Mouse (Mus musculus): ENCODE measurements at regions not wholly inside any gene's neighbourhood (a gene's known extent, or its start where the extent isn't known, plus 50 kb on each side); places are given as distances from the start of the nearest gene placed in this dataset.

GRCm38 (mm10) chr9:32923925-32924324, 287.9 kb downstream of the Ets1 start:
- Histone ChIP-seq H3K9me3 (replicated peaks) (no peaks in the 10 kb centered on the region), H3K36me3 (replicated peaks) (no peaks in the 10 kb centered on the region), H3K4me1 (ENCODE audit: insufficient read depth, low read depth, low read length) (no peaks in the 10 kb centered on the region), H3K4me3 (ENCODE audit: low read depth, low read length) (no peak overlapping the region), H3K27me3 (ENCODE audit: insufficient read depth, low read length) (no peaks in the 10 kb centered on the region)
- DNase-seq (ENCODE audit: low spot score) (no peak), ATAC-seq (ENCODE audit: extremely low read depth, insufficient number of reproducible peaks, low FRiP score, poor library complexity, severe bottlenecking) (no peak)
- TF ChIP-seq TAL1 (conservative IDR thresholded peaks at IDR 0.05; ENCODE audit: low read depth, low read length), result no peak
- no peak for TF ChIP-seq POLR2AphosphoS5 (IDR thresholded peaks at IDR 0.05; ENCODE audit: insufficient replicate concordance, low read depth, low read length)
- no peak for TF ChIP-seq GATA1 (IDR thresholded peaks at IDR 0.05; ENCODE audit: borderline replicate concordance, low read length)
- TF ChIP-seq GATA2 (IDR thresholded peaks at IDR 0.05; ENCODE audit: borderline replicate concordance, low read depth, low read length), result no peak
- no peak for TF ChIP-seq CTCF (IDR thresholded peaks at IDR 0.05; ENCODE audit: low read depth, low read length)

GRCm38 (mm10) chr9:32924333-32924886, 288.4 kb downstream of the Ets1 start:
- DNase-seq (ENCODE audit: low spot score) (no peak), ATAC-seq (ENCODE audit: extremely low read depth, insufficient number of reproducible peaks, low FRiP score, poor library complexity, severe bottlenecking) (no peak)
- H3K9me3 ChIP-seq (replicated peaks), result no peaks in the 10 kb centered on the region
- no peak for TF ChIP-seq POLR2AphosphoS5 (IDR thresholded peaks at IDR 0.05; ENCODE audit: insufficient replicate concordance, low read depth, low read length)
- no peaks in the 10 kb centered on the region for H3K36me3 ChIP-seq (replicated peaks)
- no peak overlapping the region for H3K4me3 ChIP-seq (ENCODE audit: low read depth, low read length)
- H3K27me3 ChIP-seq (ENCODE audit: insufficient read depth, low read length), result no peaks in the 10 kb centered on the region
- H3K4me1 ChIP-seq (ENCODE audit: insufficient read depth, low read depth, low read length), result no peaks in the 10 kb centered on the region

GRCm38 (mm10) chr9:32925036-32925435, 289.0 kb downstream of the Ets1 start:
- H3K9me3 ChIP-seq (replicated peaks), result no peaks in the 10 kb centered on the region
- no peak overlapping the region for H3K4me3 ChIP-seq (ENCODE audit: low read depth, low read length)
- ATAC-seq (ENCODE audit: extremely low read depth, insufficient number of reproducible peaks, low FRiP score, poor library complexity, severe bottlenecking), result no peak
- no peaks in the 10 kb centered on the region for H3K27me3 ChIP-seq (ENCODE audit: insufficient read depth, low read length)
- H3K36me3 ChIP-seq (replicated peaks), result no peaks in the 10 kb centered on the region
- DNase-seq (ENCODE audit: low spot score), result no peak
- no peaks in the 10 kb centered on the region for H3K4me1 ChIP-seq (ENCODE audit: insufficient read depth, low read depth, low read length)
- no peak for TF ChIP-seq CTCF (IDR thresholded peaks at IDR 0.05; ENCODE audit: low read depth, low read length)
- no peak for TF ChIP-seq TAL1 (conservative IDR thresholded peaks at IDR 0.05; ENCODE audit: low read depth, low read length)
- no peak for TF ChIP-seq POLR2AphosphoS5 (IDR thresholded peaks at IDR 0.05; ENCODE audit: insufficient replicate concordance, low read depth, low read length)
- no peak for TF ChIP-seq GATA1 (IDR thresholded peaks at IDR 0.05; ENCODE audit: borderline replicate concordance, low read length)
- no peak for TF ChIP-seq GATA2 (IDR thresholded peaks at IDR 0.05; ENCODE audit: borderline replicate concordance, low read depth, low read length)

- no peaks in the 10 kb centered on the region for H3K27me3 ChIP-seq (ENCODE audit: insufficient read depth, low read length)
- no peaks in the 10 kb centered on the region for H3K4me1 ChIP-seq (ENCODE audit: insufficient read depth, low read depth, low read length)
- DNase-seq (ENCODE audit: low spot score), result no peak
- no peaks in the 10 kb centered on the region for H3K36me3 ChIP-seq (replicated peaks)
- H3K4me3 ChIP-seq (ENCODE audit: low read depth, low read length), result no peak overlapping the region
- no peak for ATAC-seq (ENCODE audit: extremely low read depth, insufficient number of reproducible peaks, low FRiP score, poor library complexity, severe bottlenecking)
- H3K9me3 ChIP-seq (replicated peaks), result no peaks in the 10 kb centered on the region
- TF ChIP-seq GATA1 (IDR thresholded peaks at IDR 0.05; ENCODE audit: borderline replicate concordance, low read length), result no peak
- TF ChIP-seq GATA2 (IDR thresholded peaks at IDR 0.05; ENCODE audit: borderline replicate concordance, low read depth, low read length), result no peak
- no peak for TF ChIP-seq POLR2AphosphoS5 (IDR thresholded peaks at IDR 0.05; ENCODE audit: insufficient replicate concordance, low read depth, low read length)
- TF ChIP-seq TAL1 (conservative IDR thresholded peaks at IDR 0.05; ENCODE audit: low read depth, low read length), result no peak
- TF ChIP-seq CTCF (IDR thresholded peaks at IDR 0.05; ENCODE audit: low read depth, low read length), result no peak
These were observed 289.9 kb downstream of the Ets1 start for GRCm38 (mm10) chr9:32925720-32926595.

- no peak for DNase-seq (ENCODE audit: low spot score)
- no peaks in the 10 kb centered on the region for H3K36me3 ChIP-seq (replicated peaks)
- no peak for ATAC-seq (ENCODE audit: extremely low read depth, insufficient number of reproducible peaks, low FRiP score, poor library complexity, severe bottlenecking)
- TF ChIP-seq TAL1 (conservative IDR thresholded peaks at IDR 0.05; ENCODE audit: low read depth, low read length), result no peak
- TF ChIP-seq POLR2AphosphoS5 (IDR thresholded peaks at IDR 0.05; ENCODE audit: insufficient replicate concordance, low read depth, low read length), result no peak
- TF ChIP-seq GATA2 (IDR thresholded peaks at IDR 0.05; ENCODE audit: borderline replicate concordance, low read depth, low read length), result no peak
- no peak for TF ChIP-seq GATA1 (IDR thresholded peaks at IDR 0.05; ENCODE audit: borderline replicate concordance, low read length)
- no peak for TF ChIP-seq CTCF (IDR thresholded peaks at IDR 0.05; ENCODE audit: low read depth, low read length)
- no peaks in the 10 kb centered on the region for H3K27me3 ChIP-seq (ENCODE audit: insufficient read depth, low read length)
- no peaks in the 10 kb centered on the region for H3K9me3 ChIP-seq (replicated peaks)
- H3K4me1 ChIP-seq (ENCODE audit: insufficient read depth, low read depth, low read length), result no peaks in the 10 kb centered on the region
- no peak overlapping the region for H3K4me3 ChIP-seq (ENCODE audit: low read depth, low read length)
These were observed 291.6 kb downstream of the Ets1 start for GRCm38 (mm10) chr9:32927656-32928055.

GRCm38 (mm10) chr9:32928289-32929000, 292.4 kb downstream of the Ets1 start:
- DNase-seq (ENCODE audit: low spot score) (no peak), ATAC-seq (ENCODE audit: extremely low read depth, insufficient number of reproducible peaks, low FRiP score, poor library complexity, severe bottlenecking) (no peak)

More at GRCm38 (mm10) chr9:32928289-32929000, 292.4 kb downstream of the Ets1 start:
- Histone ChIP-seq H3K36me3 (replicated peaks) (no peaks in the 10 kb centered on the region), H3K27me3 (ENCODE audit: insufficient read depth, low read length) (no peaks in the 10 kb centered on the region), H3K9me3 (replicated peaks) (no peaks in the 10 kb centered on the region), H3K4me3 (ENCODE audit: low read depth, low read length) (no peak overlapping the region), H3K4me1 (ENCODE audit: insufficient read depth, low read depth, low read length) (no peaks in the 10 kb centered on the region)
- TF ChIP-seq TAL1 (conservative IDR thresholded peaks at IDR 0.05; ENCODE audit: low read depth, low read length) (no peak), GATA1 (IDR thresholded peaks at IDR 0.05; ENCODE audit: borderline replicate concordance, low read length) (no peak)
